Mouse (Mus musculus) thymus, postnatal 10 days (tissue): ENCODE measurements around the gene Rnf220.

Experiments used
- DNase-seq, 2 experiments: peaks; one replicate each; pipeline ENCODE4 v3.0.0; 2021; ENCODE audit warnings: low spot score in 2 of 2

The Rnf220 gene

DNA sequence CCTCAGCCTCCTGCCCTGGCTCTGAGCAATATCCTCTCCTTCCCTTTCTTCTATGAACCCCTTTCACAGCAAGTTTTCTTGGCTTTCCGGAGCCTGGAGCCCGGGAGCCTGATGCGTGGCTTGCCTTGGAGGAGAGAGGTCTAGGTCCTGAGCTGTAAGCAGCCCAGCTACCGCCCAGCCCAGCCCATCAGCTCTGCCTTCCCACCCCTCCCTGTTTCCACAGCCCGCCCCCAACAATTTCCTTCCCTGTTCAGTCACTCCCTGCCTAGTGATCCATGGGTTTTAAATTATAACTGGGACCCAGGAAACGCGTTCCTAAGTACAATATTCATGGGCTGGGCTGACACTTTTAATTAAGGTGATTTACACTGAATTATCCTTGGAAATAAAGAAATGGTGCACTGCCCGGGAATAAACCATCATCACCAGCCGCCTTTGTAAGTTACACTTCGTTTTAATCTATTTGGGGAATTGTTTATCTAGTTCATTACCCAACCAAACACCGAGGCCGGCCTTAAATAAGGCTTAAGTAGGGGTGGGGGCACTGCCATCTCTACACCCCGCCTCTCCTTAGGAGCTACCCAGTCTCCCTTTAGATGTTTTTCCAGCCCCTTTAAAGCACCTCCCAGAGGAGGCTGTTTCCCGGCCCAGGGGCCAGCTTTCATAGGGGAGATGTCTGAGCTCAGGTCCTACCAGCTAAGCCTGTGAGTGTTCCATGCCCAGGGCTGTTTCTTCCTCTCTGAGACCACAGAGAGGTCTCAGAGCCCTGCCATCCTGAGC is 194.6 kb downstream of the Rnf220 start:
- no peak for DNase-seq

DNA sequence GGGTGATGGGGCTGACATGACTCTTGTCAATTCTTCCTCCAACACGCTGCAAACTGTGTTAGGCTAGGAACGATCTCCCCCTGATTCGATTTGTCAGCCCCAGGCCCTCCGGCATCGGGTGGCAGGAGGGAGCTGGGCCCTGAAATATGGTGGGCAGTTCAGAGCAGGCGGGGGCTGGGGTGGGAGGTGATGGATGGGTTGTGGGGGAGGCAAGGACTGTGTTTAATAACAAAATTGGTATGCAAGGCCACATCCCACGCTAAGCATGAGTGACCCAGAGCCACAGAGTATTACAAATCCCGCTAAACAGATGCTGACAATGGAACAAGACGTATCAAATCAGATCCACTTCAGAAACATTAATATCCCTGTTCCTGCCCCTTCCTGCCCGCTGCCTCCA is 196.9 kb downstream of the Rnf220 start:
- DNase-seq: no peak

DNA sequence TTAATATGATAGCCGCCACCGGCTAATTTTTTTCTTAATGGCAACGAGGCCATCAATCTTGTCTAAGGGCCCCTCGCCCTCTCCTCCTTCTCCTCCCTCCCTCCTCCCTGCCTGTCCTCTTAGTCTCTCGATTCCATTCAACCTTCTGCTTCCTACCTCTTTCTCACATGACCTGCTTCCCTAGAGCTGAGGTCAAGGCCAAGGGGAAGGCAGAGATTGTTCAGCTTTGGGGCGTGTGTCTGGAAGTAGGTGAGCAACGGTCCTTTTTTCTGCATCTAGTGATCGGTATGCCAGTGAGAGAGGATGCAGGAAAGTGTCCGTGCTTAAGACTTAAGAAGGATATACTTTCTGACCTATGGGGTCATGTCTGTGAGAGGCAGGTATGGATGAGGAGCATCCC is 199.0 kb downstream of the Rnf220 start:
- DNase-seq: no peak

DNA sequence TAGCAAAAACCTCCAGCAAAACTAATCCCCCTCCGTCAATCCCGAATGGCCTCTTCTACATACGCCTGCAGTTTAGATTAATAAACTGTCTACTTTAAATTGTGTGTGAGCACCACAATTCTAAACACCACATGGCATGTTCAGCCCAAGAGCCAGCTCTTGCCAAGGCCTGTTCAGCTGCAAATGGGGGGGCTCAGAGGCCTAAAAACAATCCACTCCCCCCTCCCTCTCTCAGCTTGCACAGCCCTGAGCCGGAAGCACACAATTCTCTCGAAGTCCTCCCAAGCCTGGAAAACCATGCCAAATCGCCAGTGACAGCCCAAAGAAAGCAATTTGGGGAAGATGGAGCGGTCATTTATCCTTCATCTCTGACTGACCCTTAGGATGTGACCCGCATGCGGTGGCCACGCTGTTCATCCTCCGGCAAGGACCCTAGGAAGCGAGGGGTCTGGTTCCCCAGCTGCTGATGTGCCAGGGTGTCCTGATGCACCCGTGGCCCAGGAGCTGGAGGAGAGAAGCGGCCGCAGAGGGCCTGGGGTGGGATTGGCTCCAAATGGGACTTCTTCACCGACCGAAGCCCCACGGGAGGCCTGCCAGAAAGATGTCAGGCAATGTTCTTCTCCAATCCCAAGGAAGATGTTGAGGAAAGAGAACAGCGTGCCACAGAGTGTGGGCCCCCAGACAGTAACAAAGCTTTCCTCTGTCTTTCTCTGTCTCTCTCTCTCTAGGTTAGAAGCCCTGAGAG is 199.8 kb downstream of the Rnf220 start:
- DNase-seq: no peak

GRCm38 (mm10) chr4:117291696-117292095 is 205.2 kb downstream of the Rnf220 start:
- no peak for DNase-seq

DNA sequence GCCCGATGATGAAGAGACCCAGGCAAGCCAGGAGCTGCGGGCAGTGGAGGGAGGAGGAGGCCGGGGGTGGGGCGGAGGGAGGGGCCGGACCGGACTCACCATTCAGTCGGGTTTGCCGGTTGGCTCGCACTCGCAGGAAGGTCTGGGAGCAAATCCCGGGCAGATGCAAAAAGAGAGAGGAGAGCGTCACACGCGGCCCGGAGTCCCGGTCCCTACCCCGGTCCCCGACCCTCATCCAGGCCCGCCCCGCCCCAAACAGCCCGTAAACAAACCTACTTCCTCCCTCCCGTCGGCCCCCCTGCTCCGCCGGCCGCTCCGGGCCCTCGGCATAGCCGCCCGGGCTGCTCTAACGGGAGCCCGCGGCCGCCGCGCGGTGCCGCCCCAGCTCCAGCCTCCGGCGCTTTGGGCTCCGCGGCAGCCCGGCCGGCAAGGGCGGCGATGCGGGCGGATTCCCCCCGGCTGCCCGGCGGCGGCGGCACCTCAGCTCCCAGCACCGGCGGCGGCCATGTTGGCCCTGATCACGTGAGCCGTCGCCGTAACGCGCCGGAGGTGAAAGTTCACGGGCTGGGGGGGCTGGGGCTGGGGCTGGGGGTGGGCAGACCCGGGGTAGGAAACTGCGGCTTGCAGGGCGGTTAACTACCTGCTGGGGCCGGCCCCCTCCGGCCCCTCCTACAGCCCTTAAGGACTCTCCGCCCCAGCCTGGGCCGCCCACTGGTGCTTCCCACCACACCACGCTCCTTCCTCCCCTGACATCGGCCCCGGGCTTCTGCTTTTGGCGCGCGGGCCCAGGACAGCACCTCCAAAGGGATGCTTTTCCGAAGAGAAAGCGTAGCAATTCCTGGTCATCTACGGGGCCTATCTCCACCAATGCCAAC is 207.7 kb downstream of the Rnf220 start:
- DNase-seq: peak; percentile 67 to 74

GRCm38 (mm10) chr4:117288277-117288926 is 208.4 kb downstream of the Rnf220 start:
- DNase-seq: no peak

GRCm38 (mm10) chr4:117284363-117284762 is 212.5 kb downstream of the Rnf220 start:
- no peak for DNase-seq

DNA sequence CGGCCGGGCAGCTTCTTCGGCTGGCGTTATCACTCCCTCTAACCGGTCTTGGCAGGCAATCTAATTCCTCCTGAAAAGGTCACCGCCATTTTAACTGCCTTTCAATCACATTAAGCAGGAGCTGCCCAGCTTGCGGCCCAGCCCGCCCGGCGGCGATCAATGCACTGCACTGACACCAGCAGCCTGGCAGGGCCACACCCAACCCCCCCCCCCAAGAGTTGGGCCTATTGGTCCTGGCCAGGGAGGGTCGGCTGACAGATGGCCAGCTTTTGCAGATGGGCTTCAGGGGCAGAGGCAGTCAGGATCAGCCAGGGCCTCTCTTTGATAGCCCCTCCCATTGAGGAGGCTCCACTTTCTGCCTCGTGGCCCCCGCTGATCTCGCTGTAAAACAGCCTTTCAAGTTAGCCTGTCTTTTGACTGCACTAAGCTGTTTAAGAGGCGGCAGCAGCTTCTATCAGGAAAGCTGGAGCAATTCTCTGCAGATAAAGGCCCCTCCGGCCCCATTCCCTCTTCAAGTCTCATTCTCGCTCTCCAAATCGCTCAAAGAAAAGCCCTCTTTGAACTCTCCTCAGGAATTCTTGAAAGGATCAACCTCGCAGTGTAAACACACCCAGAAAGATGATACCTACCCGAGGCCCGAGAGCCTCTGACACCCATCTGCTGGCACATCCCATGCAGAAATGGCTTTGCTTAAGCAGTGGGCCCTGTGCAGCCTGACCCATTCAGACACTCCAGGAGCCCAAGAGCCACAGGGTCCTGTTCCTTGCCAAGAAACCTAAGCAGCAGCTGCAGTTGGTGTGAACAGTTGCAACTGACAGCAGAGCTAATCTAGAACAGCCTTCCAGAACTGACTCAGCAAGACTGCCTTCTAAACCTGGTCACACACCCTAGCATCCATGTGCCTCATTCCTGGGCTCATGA is 213.3 kb downstream of the Rnf220 start:
- no peak for DNase-seq

DNA sequence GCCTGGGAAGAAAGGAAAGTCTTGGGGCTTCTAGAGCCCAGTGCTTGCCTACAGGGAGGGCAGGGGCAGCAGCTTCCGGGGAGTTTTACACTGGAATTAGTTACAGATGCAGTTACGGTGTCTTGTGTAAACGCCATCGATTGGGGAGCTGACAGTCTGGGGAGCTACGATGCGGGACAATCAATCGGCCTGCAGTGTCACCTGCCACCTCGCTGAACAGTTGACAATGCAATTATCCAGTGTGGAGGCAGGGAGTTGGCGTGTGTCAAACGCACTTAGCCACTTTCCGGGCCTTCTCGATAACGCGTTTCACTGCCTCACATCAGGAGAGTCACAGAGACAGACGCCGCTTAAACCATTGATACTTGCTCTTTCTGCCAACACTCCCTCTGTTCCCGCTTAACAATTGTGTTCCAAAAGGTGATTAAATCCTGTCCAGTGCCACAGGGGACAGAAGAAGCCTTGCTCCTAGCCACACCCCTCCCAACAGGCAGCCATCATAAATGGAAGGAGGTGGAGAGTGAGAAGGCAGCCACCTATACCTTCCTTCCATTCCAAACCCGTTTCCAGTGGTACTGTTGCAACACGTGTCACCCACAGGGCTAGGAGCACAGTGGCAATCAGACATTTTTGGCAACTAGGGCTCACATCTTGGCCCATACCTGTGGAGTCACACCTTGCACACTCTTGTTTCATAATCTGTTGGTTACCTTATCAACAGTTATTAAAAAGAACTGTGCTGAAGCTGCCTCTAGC is 215.6 kb downstream of the Rnf220 start:
- no peak for DNase-seq

- DNase-seq: no peak
These were observed 216.4 kb downstream of the Rnf220 start for GRCm38 (mm10) chr4:117280397-117280930.

DNA sequence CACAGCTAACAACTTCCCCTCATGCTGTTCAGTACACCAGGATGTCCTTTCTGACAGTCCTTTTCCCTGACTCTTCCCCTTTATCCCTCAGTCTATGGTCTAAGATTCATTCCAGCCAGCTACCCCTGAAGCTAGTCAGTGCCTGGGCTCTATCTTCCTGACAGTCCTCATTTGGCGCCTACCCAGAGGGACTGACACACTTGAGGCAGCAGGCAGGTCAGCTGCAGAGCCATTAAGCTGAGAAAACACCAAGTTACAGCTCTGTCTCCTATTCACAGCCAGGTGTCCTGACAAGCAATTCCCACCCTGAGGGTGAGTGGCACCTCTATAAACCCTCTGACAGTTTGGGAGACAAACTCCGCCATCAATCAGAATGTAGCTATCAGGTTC is 217.6 kb downstream of the Rnf220 start:
- no peak for DNase-seq

- DNase-seq: no peak
These were observed 218.2 kb downstream of the Rnf220 start for GRCm38 (mm10) chr4:117278381-117279252.

DNA sequence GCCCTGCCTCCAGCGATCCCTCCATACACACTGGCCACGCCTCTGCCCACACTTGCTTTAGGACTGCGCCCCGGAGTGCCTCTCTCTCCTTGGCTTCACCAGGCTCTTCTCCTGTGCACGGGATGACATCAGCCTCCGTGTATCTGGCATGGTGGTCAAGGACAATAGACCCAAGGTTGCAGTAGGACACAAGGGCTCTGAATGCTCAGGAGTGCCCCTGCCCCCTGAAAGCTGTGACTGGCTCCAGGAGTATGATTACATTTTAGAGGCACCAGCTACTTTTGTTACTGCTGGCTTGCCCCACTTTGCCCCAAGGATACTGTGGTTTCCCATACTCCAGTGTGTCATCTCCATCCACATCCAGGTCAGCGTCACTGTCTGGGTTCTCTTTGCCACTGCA is 219.2 kb downstream of the Rnf220 start:
- DNase-seq: no peak

DNA sequence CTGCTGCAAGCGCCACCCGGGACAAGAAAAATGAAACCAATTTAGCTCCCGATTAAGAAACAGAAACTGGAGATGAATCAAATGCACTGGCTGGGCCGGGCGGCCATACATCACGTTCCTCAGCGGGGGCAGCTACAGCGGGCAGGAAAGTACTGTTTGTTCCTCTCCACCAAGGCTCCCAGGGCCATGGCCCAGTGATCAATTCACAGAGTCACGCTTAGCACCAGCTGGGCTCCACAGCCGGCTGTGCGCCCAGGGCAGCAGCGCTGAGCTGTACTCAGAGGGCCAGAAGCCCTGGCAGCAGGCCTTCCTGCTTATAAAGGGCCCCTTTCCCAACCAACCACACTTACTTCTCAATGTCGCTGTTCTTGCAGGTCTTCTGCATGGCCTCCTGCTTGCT is 219.8 kb downstream of the Rnf220 start:
- DNase-seq: no peak

DNA sequence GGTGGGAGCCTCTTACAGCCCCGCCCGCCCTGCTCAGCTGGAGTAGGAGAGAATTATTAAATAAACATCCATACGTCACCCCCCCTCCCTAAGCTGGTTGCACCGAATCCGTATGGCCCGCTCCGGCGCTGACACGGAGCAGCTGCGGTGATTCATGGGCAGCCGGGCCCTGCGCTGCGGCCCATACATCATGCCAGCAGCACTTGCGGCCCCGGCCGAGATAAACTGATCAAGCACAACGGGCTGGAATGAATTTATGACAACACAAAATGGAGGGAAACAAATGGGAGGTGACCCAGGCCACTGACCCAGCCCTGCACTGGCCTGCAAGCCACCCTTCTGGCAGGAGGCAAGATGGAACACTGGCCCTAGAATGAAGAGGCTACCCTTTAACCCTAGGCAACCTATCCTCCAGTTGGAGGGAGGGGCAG is 220.6 kb downstream of the Rnf220 start:
- DNase-seq: no peak

DNA sequence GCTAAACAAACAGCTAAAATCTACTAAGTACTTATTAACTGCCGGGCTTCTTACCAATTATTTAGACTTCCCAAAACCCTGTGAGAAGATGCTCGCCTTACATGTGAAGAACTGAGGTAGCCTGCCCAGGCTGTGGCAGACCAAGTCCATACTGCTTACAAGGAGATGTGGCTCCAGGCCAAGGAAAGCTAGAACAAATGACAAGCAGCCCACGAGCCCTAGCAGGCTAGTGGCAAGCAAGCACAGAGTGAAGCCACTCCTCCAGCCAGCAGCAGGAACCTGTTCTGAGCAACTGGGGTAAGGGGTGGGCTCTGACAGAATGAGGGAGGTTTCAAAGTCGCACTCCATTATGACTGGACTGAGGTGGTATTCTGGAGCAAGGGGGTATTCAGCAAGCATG is 222.1 kb downstream of the Rnf220 start:
- DNase-seq: no peak

- DNase-seq: no peak
These were observed 224.4 kb downstream of the Rnf220 start for GRCm38 (mm10) chr4:117272459-117272858.

DNA sequence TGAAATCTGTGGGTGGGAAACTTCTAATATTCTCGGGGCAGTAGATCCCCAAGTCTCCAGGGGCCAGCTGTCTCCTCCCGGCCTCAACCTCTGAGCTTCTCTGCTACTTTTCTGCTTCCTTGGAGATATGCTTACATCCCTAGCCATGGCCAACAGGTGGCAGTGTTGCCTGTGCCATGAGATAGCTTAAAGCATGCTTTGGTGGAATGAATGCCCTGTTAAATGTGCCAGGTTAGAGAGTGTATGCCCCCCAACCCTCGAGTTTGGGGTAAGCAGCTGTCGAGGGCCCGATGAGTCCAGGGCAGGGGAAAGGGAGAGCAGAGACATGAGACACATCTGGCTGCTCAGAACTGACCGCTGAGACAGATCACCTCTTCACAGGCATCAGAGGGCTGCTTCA is 226.6 kb downstream of the Rnf220 start:
- peak; percentile 25 to 64 for DNase-seq
